ENCODE assay signal across 21 mouse cellular contexts in the genomic region with DNA sequence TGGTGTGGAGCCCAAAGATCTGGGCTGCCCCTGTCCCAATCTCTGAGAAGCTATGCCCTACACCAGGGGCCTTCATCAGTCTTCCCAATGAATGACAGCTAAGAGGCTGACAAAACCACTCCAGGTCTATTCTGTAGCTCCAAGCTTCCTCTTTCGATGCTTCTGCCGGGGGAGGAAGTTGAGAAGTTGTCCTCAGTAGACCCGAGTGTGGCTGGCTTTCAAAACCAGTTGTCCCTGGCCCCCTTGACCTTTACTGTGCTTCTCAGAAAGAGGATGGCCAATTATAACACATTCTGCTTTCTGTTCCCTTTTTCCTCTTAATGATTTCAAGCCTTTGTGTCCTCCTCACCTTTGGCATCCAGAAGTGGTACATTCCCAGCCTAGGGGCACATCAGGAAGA.
DNase-seq lines count a peak whose midpoint lies in the region; ATAC-seq and TF ChIP-seq lines count a peak whose summit lies in the region.
"Had no signal": no experiment of that assay in that cellular context is flagged by ENCODE, and none has a peak within 500 bp of the region (broad histone marks: within the 10 kb centered on the region; RNA-seq: fewer than 3 reads in every experiment).

No protein-coding gene starts in this region.

- TF ChIP-seq CTCF in liver, adult 2 months (IDR thresholded peaks at IDR 0.05; ENCODE audit: low read depth, low read length) = no peak
- TF ChIP-seq CTCF in MEL (IDR thresholded peaks at IDR 0.05 in 2 of 3, conservative IDR thresholded peaks at IDR 0.05 in 1 of 3; ENCODE audit: control insufficient read depth in 1 of 3, insufficient read depth in 1 of 3, low read depth in 2 of 3, low read length in 3 of 3, poor library complexity in 1 of 3, severe bottlenecking in 1 of 3) = no peak

- no peak for TF ChIP-seq EP300 in MEL (IDR thresholded peaks at IDR 0.05; ENCODE audit: low read depth in 1 of 2, low read length in 2 of 2)

- H3K36me3 ChIP-seq in liver, adult 2 months (ENCODE audit: control insufficient read depth, insufficient read depth, low read length) = no peaks in the 10 kb centered on the region
- no peaks in the 10 kb centered on the region for H3K36me3 ChIP-seq in liver, embryonic 11.5 days (ENCODE audit: control insufficient read depth, insufficient read depth, low read length)
- H3K36me3 ChIP-seq in MEL (ENCODE audit: control insufficient read depth in 1 of 2, insufficient read depth in 2 of 2, low read length in 2 of 2) (no peaks in the 10 kb centered on the region), macrophage (ENCODE audit: inconsistent target) (no peaks in the 10 kb centered on the region)
- no peaks in the 10 kb centered on the region for H3K36me3 ChIP-seq in forebrain, embryonic 12.5 days (replicated peaks)
- H3K36me3 ChIP-seq: embryonic facial prominence, embryonic 13.5 days; limb, embryonic 13.5 days; stomach, embryonic 15.5 days had no signal

- DNase-seq in liver, adult 2 months (ENCODE audit: extremely low read depth, low read depth, low spot score) = peak; percentile 46
- no peak for DNase-seq in liver, embryonic 11.5 days (ENCODE audit: low spot score)
- DNase-seq in A20 (ENCODE audit: low read depth, low spot score) (peak; percentile 80), MEL (ENCODE audit: low read depth, low spot score) (peak; percentile 7)
- DNase-seq in thymus, postnatal 0 days (ENCODE audit: low spot score) = no peak
- DNase-seq: adrenal gland, adult 2 months; cerebellum, postnatal 14 days; heart, postnatal 4 days; right cerebral cortex, postnatal 14 days; thymus, postnatal 4 days had no signal

- H3K79me2 ChIP-seq in liver, adult 2 months (ENCODE audit: control insufficient read depth, insufficient read depth, low read length) = no peaks in the 10 kb centered on the region
- no peaks in the 10 kb centered on the region for H3K79me2 ChIP-seq in MEL (ENCODE audit: control insufficient read depth, insufficient read depth, low read length, poor library complexity)
- no peaks in the 10 kb centered on the region for H3K79me2 ChIP-seq in macrophage (ENCODE audit: inconsistent target)

- TF ChIP-seq RAD21 in MEL (IDR thresholded peaks at IDR 0.05; ENCODE audit: low read depth, low read length) = no peak

- H3K27ac ChIP-seq in liver, adult 2 months (replicated peaks; ENCODE audit: insufficient read depth, low read depth, low read length) = 0 out of 2 replicates have a peak overlapping the region, but pooled peaks have one; percentile 2
- no peak overlapping the region for H3K27ac ChIP-seq in liver, embryonic 11.5 days (ENCODE audit: low read depth, low read length)
- H3K27ac ChIP-seq in MEL (ENCODE audit: control insufficient read depth, low read depth, low read length) (no peak overlapping the region), macrophage (peak overlapping the region; percentile 39)
- H3K27ac ChIP-seq in forebrain, embryonic 12.5 days = no peak overlapping the region
- H3K27ac ChIP-seq: embryonic facial prominence, embryonic 13.5 days; forebrain, embryonic 13.5 days; heart, adult 2 months; kidney, postnatal 0 days; stomach, embryonic 15.5 days had no signal

- H3K9me3 ChIP-seq in liver, embryonic 11.5 days (ENCODE audit: control insufficient read depth, low read length) = no peaks in the 10 kb centered on the region
- H3K9me3 ChIP-seq in MEL (replicated peaks; ENCODE audit: insufficient read depth, low read length) = no peaks in the 10 kb centered on the region
- H3K9me3 ChIP-seq in forebrain, embryonic 12.5 days = no peaks in the 10 kb centered on the region
- H3K9me3 ChIP-seq: forebrain, embryonic 13.5 days; limb, embryonic 13.5 days; stomach, embryonic 15.5 days had no signal

- 51% methylated on average over 3 of the region's 3 CpGs for WGBS in liver, adult 2 months
- WGBS in liver, embryonic 11.5 days = 29% methylated on average over 3 of the region's 3 CpGs
- WGBS in macrophage (ENCODE audit: missing documents) = 3% methylated on average over 3 of the region's 3 CpGs
- 75% methylated on average over 3 of the region's 3 CpGs for WGBS in forebrain, embryonic 12.5 days

- TF ChIP-seq POLR2A in liver, adult 2 months (IDR thresholded peaks at IDR 0.05; ENCODE audit: extremely low read depth, insufficient read depth, low read length) = no peak
- TF ChIP-seq POLR2A in MEL (IDR thresholded peaks at IDR 0.05; ENCODE audit: control insufficient read depth in 1 of 2, insufficient read depth in 1 of 2, low read depth in 1 of 2, low read length in 2 of 2, poor library complexity in 1 of 2) = no peak

- no peak overlapping the region for H3K4me3 ChIP-seq in liver, adult 2 months (ENCODE audit: insufficient read depth, low read depth, low read length)
- no peak overlapping the region for H3K4me3 ChIP-seq in liver, embryonic 11.5 days (ENCODE audit: low read depth, low read length)
- H3K4me3 ChIP-seq in MEL (ENCODE audit: control insufficient read depth in 1 of 2, insufficient read depth in 1 of 2, low read depth in 2 of 2, low read length in 2 of 2) (no peak overlapping the region), macrophage (ENCODE audit: inconsistent target) (no peak overlapping the region)
- no peak overlapping the region for H3K4me3 ChIP-seq in forebrain, embryonic 12.5 days (replicated peaks)
- H3K4me3 ChIP-seq: embryonic facial prominence, embryonic 13.5 days; forebrain, embryonic 13.5 days; heart, adult 2 months; limb, embryonic 13.5 days; megakaryocyte, embryonic 14.5 days; myocyte; stomach, embryonic 15.5 days had no signal

- H3K4me2 ChIP-seq in liver, embryonic 11.5 days = no peak overlapping the region
- H3K4me2 ChIP-seq in forebrain, embryonic 12.5 days = no peak overlapping the region
- H3K4me2 ChIP-seq: embryonic facial prominence, embryonic 13.5 days; forebrain, embryonic 13.5 days; limb, embryonic 13.5 days; stomach, embryonic 15.5 days had no signal

- no peaks in the 10 kb centered on the region for H3K4me1 ChIP-seq in liver, adult 2 months (ENCODE audit: control insufficient read depth, insufficient read depth, low read length)
- H3K4me1 ChIP-seq in liver, embryonic 11.5 days (replicated peaks; ENCODE audit: control insufficient read depth, insufficient read depth, low read length) = peaks cover 5% of the 10 kb centered on the region; the same call in 1 of the 2 replicates
- H3K4me1 ChIP-seq in MEL (ENCODE audit: control insufficient read depth in 1 of 2, insufficient read depth in 2 of 2, low read length in 2 of 2) = no peaks in the 10 kb centered on the region
- peaks cover 29% of the 10 kb centered on the region for H3K4me1 ChIP-seq in forebrain, embryonic 12.5 days

- no peaks in the 10 kb centered on the region for H3K27me3 ChIP-seq in liver, adult 2 months (ENCODE audit: control insufficient read depth, insufficient read depth, low read length)
- H3K27me3 ChIP-seq in liver, embryonic 11.5 days (replicated peaks; ENCODE audit: control insufficient read depth, insufficient read depth, low read length) = no peaks in the 10 kb centered on the region
- no peaks in the 10 kb centered on the region for H3K27me3 ChIP-seq in MEL (ENCODE audit: control insufficient read depth in 1 of 2, insufficient read depth in 2 of 2, low read length in 2 of 2)
- 0 out of 2 replicates have a peak, but pooled peaks cover 4% of the 10 kb centered on the region for H3K27me3 ChIP-seq in forebrain, embryonic 12.5 days
- H3K27me3 ChIP-seq: embryonic facial prominence, embryonic 13.5 days; forebrain, embryonic 13.5 days; limb, embryonic 13.5 days; megakaryocyte, embryonic 14.5 days; stomach, embryonic 15.5 days had no signal

- H3K9ac ChIP-seq in liver, adult 2 months (ENCODE audit: low read depth, low read length) = no peak overlapping the region
- H3K9ac ChIP-seq in liver, embryonic 11.5 days (ENCODE audit: low read depth, low read length) = no peak overlapping the region
- no peak overlapping the region for H3K9ac ChIP-seq in MEL (ENCODE audit: control insufficient read depth, low read depth, low read length, poor library complexity, severe bottlenecking)
- no peak overlapping the region for H3K9ac ChIP-seq in forebrain, embryonic 12.5 days
- H3K9ac ChIP-seq: embryonic facial prominence, embryonic 13.5 days; forebrain, embryonic 13.5 days; limb, embryonic 13.5 days; stomach, embryonic 15.5 days had no signal

- no peak for ATAC-seq in liver, embryonic 11.5 days (replicated peaks; ENCODE audit: low FRiP score)
- ATAC-seq in CD4-positive, CD25-positive, alpha-beta regulatory T cell, adult 4 months = no peak
- ATAC-seq in forebrain, embryonic 12.5 days (ENCODE audit: low FRiP score) = no peak
- ATAC-seq: forebrain, embryonic 13.5 days had no signal

TF ChIP-seq in MEL, 35 proteins besides CTCF, POLR2A, EP300 and RAD21:
- TF ChIP-seq MXI1 (IDR thresholded peaks at IDR 0.05; ENCODE audit: low read depth, low read length) (no peak), TAL1 (IDR thresholded peaks at IDR 0.05; ENCODE audit: low read length) (no peak), MAFK (IDR thresholded peaks at IDR 0.05; ENCODE audit: borderline replicate concordance, low read depth, low read length) (no peak), NRF1 (IDR thresholded peaks at IDR 0.05; ENCODE audit: insufficient read depth, low read depth, low read length, poor library complexity, severe bottlenecking) (no peak), CHD2 (IDR thresholded peaks at IDR 0.05; ENCODE audit: low read length) (no peak), MAX (IDR thresholded peaks at IDR 0.05; ENCODE audit: low read length) (no peak), ELF1 (IDR thresholded peaks at IDR 0.05; ENCODE audit: low read depth, low read length) (no peak), TBP (IDR thresholded peaks at IDR 0.05; ENCODE audit: low read depth, low read length) (no peak), E2F4 (IDR thresholded peaks at IDR 0.05; ENCODE audit: borderline replicate concordance, low read depth, low read length) (no peak), TCF12 (IDR thresholded peaks at IDR 0.05; ENCODE audit: low read depth, low read length) (no peak), POLR2AphosphoS2 (IDR thresholded peaks at IDR 0.05; ENCODE audit: low read length) (no peak), SIN3A (IDR thresholded peaks at IDR 0.05; ENCODE audit: low read length) (no peak), MYB (IDR thresholded peaks at IDR 0.05; ENCODE audit: low read depth, low read length) (no peak), UBTF (IDR thresholded peaks at IDR 0.05; ENCODE audit: borderline replicate concordance, insufficient read depth, low read depth, low read length) (no peak)

Comparison
In these comparisons a context has a peak if more than half of its experiments do, and no peak if none do; other contexts are left out.
1. DNase-seq: peak in liver, adult 2 months (single experiment), A20 (single experiment) and MEL (single experiment); none in liver, embryonic 11.5 days (single experiment) and thymus, postnatal 0 days (single experiment).
2. H3K27ac ChIP-seq: peak in liver, adult 2 months (single experiment) and macrophage (single experiment); none in liver, embryonic 11.5 days (single experiment), MEL (single experiment) and forebrain, embryonic 12.5 days (single experiment).